Mouse (Mus musculus) CD4-positive, CD25-positive, alpha-beta regulatory T cell, adult 2 months (primary cell): ENCODE measurements around the gene Tescl.

Experiments
- DNase-seq: peaks from one replicate; pipeline ENCODE4 v3.0.0-alpha.2; 2012; ENCODE audit warnings: low read depth, low spot score

Tescl gene

DNA sequence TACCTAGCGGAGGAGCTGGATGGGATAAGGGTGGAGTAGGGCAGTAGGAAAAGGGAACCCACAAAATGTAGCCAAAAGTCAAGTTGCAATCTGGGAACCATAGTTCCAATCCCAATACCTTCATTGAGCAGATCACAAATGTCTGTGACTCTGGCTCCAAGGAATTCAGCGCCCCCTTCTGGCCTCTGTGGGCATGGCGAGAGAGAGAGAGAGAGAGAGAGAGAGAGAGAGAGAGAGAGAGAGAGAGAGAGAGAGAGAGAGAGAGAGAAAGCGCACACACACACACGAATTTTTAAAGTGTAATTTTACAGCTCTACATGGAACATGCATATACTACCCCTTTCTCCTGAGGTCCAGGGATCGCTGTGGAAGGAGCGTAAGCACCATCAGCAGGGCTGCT, 29.5 kb upstream of the Tescl start:
- peak; percentile 83 for DNase-seq

DNA sequence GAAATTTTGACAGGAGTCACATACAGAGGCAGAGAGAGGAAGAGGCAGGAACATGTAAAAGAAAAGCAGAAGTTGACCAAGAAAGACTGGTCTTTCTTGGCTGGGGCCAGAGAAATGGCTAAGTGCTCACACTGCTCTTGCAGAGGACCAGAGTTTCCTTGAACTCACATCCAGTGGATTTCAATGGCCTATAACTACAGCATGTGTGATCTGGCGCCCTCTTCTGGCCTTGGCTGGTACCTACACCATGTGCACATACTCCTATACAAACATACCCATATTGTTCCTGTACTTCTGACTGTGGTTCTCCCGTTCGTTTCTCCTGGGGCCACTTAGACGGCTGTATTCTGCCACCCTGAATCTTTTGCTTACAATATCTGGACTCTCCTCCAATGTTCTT, 27.3 kb upstream of the Tescl start:
- DNase-seq, result peak; percentile 63

DNA sequence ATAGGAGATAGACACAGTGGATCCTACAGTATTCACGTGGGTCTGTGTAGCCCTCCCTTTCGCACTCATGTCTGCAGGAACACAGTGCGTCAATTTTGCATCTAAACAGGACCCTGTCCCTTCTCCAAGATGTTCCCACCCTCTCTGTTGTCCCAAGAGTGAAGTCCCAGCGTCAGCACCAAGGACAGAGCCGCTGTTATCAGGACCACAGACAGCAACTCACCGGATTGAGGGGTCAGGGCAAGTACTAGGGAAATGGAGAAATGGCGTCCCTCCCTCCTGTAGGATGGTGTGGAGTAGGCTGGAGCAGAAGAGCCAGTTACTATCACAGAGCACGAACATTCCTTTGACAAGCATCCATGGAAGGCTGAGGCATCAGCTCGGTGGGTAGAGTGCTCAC, 25.5 kb upstream of the Tescl start:
- DNase-seq, result peak; percentile 37

DNA sequence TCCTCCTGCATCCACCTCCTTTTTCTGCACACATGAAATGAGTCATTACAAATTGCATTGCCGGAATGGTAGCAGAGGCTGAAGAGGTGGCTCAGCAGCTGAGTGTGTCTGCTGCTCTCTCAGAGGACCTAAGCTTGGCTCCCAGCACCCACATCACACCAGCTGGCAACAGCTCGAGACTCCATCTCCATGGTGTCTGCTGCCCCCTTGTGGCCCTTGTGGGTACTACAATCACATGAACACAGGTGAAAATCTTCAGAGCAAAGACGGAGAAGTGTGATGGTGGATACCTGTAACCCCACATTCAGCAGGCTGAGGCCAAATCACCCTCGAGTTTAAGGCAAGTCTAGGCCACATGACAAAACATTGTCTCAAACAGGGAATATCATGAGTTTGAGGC, 24.2 kb upstream of the Tescl start:
- peak; percentile 64 for DNase-seq

DNA sequence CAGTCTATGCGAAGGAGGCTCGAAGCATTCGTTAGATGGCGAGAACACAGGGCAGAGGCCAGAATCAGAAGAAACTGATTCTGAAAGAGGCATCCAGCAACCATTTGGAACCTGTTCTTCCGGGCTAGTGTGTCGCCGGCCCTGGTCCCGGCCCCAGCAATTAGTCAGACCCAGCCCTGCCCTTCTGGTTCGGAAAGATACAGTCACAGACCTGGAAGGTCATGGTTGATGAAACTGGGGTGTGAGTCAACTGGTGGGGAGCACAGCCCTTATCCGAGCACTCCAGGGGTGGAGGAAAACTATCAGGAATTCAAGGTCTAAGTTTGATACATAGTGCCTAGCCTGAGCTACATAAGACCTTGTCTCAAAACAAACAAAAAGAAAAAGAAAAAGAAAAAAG, 22.3 kb upstream of the Tescl start:
- no peak for DNase-seq

DNA sequence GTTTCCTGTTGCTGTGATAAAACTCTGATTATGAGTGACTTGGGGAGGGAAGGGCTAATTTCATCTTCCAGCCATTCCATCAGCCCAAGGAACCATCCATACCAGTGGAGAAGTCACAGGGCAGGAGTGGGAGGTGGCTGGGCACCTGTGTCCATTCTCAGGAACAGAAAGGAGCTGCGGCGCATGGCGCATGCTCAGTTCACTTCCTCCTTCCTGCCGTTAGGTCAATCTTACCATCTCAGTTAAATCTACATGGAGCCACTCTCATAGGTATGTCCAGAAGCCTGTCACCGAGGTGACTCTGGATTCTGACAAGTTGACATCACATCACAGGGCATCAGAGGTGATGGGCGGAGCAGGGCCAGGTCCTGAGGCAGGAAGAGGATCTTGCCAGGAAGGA, 21.9 kb upstream of the Tescl start:
- no peak for DNase-seq

DNA sequence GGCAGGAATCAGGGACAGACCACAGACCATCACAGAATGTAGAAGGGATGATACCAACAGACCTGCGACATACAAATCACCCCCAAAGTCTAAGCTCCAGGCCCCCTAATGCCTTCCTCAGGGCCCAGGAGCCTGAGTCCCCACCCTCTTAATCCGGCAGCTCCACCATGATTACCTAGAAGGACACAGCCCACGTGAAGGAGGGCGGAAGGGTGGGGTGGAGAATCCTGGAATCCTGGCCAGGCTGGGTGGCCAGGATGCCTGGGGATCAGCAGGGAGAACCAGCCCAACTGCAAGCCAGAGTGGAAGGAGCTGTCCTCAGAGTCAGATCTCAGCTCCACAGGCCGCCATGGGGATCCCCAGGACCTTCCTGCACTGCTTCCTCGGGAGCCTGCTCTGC, 15.2 kb upstream of the Tescl start, which contains the start of gene Lypd5:
Lypd5 (plus strand) TSS at position 301 of the 400 bp plus-strand sequence.
- no peak for DNase-seq

DNA sequence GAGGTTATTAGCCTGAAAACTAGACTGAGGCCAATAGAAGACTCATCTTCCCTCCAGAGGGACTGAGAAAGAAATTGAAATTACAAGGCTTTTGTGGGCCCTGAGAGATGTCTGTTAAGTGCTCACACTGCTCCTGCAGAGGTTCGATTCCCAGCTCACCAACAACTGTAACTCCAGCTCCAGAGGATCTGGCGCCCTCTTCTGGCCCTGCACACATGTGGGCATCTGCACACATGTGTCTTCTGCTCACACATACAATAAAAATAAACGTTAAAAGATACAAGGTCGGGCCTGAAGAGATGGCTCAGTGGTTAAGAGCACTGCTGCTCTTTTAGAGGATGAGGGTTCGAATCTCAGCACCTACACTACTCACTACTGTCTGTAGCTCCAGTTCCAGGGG, 12.7 kb upstream of the Tescl start:
- DNase-seq, result peak; percentile 33

DNA sequence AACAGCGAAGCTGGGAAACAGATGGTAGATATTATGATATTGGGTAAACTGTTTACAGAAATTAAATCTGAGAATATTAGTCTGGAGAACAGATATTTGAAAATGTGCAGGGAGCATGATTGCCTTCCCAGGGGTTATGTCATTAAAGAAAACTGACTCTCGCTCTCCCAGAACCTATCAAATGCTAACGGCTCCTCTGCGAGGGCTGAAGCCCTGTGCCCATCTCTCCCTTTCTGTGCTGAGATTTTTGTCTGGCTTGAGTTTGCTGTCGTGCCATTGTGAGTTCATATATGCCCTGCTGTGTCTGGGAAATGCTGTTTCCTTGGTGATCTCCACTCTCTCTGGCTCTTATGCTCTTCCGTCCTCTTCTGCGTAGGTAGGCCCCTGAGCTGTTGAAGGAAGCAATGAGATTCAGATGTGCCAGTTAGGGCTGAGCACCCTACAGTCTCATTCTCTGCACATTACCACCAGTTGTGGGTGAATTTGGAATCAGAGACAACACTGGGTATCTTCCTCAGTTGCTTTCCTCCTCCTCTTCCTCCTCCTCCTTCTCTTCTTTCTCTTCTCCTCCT, 10.1 kb upstream of the Tescl start:
- DNase-seq, result no peak

DNA sequence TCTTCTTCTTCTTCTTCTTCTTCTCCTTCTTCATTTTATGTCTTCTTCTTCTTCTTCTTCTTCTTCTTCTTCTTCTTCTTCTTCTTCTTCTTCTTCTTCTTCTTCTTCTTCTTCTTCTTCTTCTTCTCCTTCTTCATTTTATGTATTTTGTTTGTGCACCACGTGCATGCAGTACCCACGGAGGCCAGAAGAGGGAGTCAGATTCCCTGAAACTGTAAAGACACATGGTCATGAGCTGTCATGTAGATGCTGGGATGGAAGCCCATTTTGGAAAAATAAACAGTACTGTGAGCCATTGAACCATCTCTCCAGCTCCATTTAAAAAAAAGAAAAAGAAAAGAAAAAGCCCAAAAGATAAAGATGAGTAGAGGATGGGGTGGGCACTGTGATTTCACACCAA, 4.5 kb upstream of the Tescl start:
- peak; percentile 37 for DNase-seq

DNA sequence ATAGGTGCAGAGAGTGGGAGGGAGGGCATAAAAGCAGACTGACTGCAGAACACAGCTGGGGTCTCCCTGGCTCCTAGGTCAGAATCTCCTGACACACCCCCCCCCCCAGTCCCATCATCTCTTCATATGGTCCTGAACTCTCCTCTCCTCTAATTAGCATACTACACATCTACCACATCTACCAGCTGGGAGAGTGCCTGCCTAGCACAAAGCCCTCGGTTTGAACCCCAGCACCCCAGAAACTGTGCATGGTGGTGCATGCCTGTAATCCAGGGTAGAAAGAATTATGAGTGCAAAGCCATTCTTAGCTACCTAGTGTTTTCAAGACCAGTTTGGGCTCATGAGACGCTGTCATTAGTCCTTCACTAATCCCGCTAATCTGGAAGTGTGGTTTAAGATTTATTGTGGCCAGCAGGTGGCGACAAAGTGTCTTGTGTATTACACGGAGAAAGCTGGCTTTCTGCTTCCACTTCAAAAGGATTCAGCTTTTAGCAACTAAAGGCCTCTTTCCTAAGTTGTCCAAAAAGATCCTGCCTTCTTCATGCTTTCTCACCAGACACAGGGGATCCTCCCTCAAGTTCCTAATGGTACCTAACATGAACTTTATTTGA, 2.1 kb upstream of the Tescl start:
- DNase-seq, result peak; percentile 89

DNA sequence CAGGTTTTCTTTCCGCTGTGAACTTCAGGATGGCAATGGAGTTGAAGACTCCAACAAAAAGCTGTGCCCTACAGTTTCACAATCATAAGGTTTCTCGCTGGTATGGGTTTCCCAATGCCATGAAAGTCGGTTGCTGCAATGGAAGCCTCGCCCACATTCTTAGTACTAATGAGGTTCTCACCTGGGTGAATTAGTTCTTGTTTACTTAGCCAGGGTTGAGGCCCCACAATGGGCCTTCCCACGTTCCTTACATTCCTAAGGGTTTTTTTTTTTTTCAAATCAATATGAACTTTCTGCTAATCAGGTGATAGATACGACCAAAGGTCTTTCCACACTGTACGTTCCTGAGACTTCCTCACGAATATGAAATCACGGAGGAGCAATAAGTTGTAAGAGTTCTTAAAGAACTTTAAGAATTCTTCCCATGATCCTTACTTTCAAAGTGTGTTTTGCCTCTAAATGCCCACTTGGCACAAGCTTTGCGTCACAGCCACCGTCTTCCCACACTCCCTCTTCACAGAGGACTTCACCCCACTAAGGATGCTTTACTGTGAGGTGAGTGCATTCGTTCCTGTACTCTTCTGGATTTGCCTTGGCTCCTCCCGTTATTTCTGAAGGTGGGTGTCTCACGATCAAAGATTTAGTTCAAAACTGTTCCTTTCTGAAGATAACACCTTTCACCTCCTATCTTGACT, 6.3 kb downstream of the Tescl start:
- DNase-seq, result no peak

DNA sequence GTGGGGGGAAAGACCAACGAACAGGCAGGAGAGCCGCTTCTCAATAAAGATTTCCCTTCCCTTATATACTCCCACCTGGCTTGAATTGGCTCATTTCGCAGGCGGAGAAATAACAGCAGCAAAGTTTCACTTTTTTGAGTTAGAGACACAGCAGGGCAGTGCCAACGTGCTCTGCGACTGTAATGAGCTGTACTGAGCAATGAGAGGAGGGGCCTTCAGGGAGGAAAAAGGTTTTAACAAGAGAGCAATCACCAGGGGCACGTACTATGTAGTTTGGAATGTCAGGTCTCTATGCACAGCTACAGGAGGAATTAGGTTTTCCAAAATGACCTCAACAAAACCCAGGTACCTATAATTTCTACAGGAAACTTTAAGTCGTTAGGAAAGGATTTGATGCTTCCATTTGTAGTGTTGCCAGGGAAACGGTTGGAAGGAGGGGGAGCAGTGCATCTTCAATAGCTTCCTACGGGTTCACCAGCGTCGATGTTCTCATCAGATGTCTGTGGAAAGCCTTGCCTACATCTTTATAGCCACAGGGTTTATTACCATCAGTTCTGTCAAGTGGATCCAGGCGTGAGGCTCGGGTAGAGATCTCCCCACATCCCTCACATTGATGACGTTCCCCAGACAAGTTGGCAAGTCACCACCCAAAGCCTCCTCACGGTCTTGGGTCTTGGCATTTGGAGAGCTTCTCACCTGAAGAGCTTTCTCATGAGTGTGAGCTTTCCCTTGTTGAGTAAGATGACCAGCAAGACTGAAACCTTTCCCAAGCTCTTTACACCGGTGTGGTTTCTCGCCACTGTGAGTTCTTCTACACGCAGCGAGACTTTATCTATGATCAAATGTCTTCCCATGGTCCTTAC, 7.2 kb downstream of the Tescl start:
- no peak for DNase-seq

DNA sequence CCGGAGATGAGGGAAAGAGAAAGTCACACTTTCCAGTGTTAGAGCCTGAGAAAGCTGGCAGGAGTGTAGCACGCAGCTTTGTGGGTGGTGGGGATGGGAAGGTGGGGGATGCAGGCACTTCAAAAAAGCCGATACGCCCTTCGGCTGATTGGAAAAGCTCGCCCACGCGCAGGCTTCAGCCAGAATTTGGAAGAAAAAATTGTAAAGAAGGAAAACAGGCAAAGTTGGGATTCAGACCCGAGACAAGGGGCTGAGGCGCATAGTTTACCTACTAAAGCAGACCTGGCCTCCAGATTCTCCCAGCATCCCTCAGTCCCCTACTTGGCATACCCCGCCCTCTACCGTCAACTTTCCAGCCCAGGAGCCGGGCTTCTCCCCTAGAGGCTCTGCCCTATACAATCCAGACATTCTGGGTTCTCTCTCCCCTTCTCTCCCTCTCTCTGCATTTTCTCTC, 8.0 kb downstream of the Tescl start:
- DNase-seq, result no peak

DNA sequence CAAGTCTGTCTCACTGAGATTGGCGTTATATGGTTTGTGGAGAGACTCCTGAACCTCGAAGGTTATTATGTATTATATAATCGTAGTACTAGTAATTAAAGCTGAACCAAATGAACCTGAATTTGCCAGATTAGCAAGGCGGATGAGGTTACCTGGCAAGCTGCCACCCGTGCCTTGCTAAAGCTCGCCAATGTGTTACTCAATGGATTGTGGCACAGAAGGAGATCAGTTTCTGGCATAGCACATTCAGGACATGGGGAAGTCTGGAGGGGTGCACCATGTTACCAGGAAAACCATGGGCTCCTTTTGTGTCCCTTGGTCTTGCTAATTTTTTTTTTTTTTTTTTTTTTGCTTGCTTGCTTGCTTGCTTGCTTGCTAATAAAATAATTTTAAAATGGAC, 8.5 kb downstream of the Tescl start:
- no peak for DNase-seq

DNA sequence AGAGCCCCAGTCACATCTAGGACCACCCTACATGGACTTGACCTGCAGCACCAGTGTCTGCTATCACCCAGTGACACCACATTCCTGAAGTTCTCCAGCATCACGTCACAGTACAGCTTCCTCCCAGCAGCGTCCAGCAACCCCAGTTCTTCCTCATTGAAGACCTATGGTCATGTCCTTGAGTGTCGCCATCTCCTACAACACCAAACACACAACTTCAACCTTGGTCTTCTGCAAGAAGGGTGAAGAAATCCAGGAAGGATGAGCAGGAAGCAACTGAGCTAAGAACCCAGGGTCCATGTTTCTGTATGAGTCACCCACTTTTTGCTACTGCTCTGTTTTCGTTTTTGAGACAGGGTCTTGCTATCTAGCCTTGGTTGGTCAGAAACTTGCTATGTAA, 11.1 kb downstream of the Tescl start:
- DNase-seq, result no peak

DNA sequence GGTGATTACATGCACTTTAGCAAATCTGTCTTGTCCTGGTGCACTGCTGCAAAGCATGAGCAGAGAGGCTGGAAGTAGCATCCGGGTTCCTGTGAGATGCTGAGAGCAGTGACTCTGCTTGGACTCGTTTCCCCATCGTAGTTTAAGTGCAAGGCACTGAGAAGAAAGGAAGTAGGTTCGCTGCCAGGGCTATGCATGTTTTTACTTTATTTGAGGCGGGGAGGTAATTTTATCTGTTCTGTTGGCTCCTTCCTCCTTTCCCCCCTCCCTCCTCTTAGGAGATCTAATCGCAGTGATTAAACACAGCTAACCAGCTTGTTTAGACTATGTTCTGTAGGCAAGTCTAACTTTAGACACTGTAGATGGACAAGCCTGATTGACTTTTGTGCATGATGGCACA, 14.8 kb downstream of the Tescl start:
- peak; percentile 22 for DNase-seq

DNA sequence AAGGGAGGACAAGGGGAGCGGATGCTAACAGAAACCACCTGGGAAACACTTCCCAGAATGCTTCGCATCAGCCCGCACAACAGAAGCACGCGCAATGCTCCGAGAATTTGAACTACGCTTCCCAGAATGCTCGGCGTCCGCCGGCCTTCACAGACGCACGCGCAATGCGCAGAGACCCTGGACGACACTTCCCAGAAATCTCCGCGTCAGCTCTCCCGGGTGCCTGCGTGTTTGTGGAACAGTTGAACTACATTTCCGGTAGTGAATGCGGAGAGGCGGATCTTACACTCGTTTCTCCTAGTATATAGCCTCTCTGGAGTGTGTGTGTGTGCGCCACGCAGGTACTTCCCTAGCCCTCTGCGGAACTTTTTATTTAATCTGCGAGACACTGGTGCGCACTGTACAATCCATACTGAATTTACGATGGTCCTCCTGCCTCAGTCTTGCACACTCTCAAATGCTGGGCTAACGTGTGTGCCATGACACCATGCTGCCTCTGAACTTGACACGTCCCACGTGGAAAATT, 17.1 kb downstream of the Tescl start, which contains the start of gene Zfp94:
Zfp94 (minus strand) TSS at position 100 of the 526 bp plus-strand sequence.
- DNase-seq, result peak; percentile 94

DNA sequence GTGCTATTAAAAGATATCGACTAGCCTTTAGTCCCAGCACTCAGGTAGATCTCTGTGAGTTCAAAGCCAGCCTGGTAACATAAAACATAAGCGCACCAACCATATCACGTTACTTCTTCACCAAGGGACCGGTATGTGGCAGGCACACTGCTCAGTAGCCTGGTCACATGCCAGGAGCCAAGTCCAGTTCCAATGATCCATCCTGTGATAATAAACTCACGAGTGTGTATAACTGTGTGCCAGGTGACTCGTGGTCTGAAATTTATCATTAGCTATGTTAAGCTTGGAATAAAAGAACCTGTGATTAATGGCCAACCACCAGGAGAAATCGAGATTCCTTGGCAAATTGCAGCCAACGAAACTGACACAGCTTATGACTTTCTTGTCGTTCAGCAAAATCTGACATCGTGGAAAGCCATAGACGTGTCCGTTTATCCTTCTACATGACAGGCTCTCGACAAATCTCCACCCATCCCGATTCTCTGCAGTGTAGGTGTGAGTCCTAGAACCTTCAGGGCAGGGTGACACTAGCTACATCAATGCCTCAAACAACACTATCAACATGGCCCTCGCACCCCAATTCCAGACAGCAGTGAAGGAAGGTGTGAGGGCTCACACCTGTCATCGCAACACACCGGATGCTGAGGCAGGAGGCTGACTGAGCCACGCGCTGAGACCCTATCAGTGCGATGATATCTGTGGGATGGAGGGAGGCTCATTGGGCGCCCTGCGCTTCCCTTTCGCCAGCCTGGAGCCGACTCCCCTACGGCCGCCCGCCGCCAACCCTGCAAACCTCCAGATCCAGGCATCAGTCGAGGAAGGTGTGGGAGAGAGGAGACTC, 17.8 kb downstream of the Tescl start:
- DNase-seq, result no peak

DNA sequence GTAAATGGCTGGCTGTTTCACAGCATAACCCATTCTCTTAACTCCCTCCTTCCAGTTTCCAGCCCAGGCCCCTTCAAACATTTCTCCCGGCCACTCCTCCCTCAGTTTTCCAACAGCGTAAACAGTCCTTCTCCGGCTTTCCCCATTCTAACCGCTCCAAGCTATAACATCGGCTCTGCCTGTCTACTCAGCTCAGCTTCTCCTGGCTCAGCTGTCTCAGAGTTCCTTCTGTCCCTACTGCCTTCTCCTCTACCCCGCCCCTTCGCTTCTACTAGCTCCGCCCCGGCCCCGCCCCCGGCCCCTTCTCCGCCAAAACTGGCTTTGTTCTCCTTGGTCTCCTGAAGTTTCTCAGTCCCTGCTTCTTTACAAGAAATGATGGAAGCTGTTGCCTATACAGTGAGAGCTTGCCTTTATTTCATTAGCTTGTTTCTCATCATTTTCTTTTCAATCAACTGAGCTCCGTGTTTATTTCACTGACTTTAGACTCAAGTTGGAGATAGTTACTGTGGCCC, 32.9 kb downstream of the Tescl start, which contains the start of gene Zfp61:
Zfp61 (minus strand) TSS at position 462 of the 512 bp plus-strand sequence.
- peak; percentile 63 for DNase-seq
